Mouse (Mus musculus) retina, adult 2 months (tissue): ENCODE data around the gene Pla2g4a.

Source experiments
- DNase-seq: peaks from one replicate; pipeline ENCODE4 v3.0.0-alpha.2; 2012; ENCODE audit warnings: low read depth, low spot score

Pla2g4a gene

DNA sequence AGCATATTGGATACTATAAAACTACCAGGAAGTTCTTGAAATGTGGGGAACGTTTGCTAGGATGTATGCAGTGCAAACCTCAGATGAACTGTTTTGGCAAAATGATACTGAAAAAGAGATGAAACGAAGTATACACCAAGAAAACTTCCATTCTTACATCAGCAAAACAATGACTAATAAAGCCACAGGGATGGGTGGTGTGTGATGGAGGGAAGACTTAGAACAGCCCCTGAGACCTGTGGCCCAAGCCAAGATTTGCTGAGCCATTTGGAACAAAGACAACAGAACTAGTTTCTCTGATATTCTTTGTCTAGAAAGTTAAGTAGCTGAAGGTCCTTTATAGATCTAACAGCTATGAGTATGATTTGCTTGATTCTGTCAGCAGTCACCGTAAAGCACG lies 105.5 kb downstream of the Pla2g4a start:
- no peak for DNase-seq

DNA sequence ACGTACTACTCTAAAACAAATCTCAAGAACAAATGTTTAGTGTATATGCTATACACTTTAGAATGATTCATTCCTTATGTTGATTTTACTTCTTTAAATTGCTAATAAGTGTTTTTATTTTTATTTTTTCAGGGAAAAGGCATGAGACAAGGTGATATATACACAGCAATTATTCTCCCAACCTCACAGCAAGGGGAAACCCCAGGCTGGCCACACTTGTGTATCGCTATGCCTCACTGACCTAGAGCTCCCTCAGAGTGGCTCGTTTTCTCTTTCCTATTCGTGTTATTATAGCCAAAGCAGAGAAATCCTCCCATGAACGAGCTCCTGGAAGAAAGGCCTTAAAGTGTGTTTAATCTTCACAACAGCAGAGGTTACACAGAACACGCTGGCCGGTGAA lies 106.2 kb downstream of the Pla2g4a start:
- no peak for DNase-seq

DNA sequence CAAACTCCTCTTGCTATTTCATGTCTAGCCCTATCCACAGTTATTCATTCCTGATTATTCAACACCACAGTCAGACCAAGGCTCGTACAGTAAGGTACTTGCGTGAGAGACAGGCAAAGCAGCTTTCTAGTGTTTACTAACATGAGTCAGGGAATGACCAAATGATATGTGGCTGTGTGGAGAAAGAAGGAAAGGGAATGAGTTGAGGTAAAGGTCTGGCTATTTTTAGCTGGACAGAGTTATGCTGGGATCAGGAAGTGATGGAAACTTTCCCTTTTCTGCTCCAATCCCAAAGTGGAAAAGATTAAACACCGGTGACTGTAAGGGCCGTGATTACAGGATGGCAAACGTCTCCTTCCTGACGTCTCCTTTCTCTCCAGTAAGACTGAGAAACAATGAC lies 114.4 kb downstream of the Pla2g4a start:
- no peak for DNase-seq

DNA sequence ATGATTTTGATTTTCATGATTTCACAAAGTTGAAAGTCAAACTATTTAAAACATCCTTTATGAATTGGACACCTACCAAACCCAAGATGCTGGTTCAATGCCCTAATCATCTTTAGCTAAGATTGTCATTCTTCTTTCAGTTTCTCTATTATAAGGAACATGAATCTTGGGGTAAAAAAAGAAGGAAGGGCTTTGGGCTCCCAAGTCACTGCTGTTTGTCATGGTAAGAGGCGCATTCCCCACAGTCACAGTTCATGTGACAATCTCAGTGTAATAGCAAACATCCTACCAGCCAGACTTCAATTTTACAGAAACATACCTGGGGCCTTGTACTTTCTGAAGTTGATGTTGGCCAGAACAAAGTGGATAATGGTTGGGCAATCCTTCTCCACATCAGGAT lies 119.2 kb downstream of the Pla2g4a start:
- no peak for DNase-seq

DNA sequence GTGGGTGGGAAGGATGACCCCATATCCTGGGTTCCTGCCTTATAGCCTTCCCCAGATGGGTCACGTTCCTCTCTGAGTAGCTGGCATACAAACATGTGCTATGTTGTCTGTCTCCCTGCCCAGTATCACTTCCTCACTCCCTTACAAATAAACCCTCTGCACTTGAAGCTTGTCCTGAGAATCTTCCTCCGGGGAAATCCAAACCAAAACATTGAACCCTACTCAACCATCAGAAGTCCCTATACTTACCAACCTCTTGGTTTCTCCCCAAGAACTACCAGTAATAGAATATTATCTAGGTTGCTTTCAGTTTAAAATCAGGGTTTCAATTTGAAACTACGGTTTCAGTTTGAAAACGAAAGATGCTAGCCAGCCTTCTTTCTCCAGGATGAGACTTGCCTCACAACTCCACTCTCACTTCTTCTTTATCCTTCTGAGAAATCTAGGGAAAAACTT lies 120.1 kb downstream of the Pla2g4a start:
- DNase-seq, result no peak

DNA sequence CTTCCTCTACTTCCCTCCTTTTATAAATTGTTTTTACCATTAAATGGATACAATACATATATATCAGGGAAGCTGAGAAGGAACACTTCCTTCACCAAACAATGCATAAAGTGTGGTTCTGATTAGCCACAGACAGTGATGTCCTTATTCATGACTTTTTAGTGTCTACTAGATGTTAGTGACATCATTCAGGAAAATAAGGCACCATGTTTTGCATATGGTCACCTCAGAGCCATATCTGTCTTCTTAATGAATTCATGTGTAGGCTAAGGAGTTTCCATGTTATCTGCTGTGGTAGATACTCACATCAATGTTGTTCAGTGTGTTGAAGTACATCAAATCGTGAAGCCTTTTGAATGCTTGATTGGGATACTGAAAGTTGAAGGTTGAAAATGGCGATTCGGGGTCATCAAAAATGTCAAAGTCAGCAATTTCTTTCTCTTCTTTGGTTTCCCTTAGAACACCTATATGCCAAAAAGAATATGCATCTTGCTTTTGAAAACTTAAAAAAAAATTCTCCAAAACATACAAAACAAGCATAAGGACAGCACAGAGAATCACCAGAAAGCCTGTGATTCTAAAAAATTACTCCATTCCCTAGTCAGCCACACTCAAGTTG lies 120.7 kb downstream of the Pla2g4a start:
- no peak for DNase-seq

DNA sequence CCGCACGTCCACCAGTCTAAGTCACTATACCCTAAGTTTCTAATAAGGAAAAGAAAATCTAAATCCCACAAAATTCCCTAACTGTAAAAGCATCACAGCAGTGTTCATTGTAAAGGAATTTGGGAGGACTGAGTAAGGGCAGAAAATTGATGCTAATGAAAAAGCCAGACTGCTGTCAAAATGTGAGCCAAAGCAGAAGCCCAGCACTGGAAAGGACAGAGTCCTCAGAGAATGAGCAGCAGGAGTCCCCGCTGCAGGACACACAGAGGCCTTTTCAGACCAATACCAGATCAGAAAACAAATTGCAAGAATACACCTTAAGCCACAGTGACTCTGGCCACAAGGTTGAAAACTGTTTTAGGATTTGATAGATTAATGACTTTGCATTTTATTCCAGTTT lies 124.6 kb downstream of the Pla2g4a start:
- DNase-seq, result no peak

DNA sequence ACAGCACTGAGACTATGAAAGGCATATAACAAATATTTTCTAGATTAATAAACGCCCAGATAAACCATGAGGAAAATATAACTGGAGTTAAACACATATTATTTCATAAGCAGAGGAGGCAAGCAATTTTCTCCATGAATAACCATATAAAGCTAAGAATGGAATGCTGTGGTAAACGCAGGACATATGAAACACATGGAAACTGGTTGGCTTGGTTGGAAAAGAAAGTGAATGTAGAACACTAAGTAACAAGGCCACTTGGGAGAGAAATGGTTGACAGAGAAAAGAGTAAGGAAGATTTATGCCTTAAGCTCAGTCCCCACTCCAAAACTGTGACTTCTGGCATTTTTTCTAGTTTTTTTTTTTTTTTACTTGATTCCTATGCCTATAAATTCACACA lies 127.2 kb downstream of the Pla2g4a start:
- no peak for DNase-seq

DNA sequence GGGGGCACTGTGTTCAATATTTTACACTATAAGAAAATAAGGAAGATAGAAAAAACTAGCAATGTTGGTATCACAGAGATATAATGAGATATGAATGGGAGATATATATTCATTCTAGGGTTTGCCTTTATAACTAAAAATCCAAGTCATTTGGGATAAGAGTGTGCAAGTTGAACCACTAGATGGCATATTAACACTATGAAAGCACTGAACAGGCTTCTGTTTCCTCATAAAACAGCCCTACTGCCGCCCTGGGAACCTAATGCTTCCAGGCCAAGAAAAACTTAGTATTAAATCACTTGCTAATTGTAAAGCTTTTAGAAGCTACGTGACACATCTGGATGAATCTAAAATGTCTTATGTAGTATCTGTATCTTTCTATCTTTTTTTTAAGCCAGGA lies 128.1 kb downstream of the Pla2g4a start:
- peak; percentile 16 for DNase-seq

DNA sequence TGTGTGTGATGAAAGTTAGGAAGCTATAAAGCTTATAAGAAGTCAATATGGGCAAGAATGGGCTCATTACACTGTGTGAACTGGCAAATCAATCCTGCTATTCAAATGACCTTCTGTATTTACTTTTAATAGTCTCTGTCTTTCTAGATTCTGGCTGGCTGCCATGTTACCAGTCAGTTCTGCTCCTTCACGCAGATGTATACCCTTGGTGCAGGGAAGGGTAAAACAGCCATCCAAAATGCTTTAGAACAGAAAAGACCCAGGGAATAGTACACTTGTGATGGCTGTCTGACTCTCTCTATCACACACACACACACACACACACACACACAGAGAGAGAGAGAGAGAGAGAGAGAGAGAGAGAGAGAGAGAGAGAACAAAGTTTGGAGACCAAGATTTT lies 128.6 kb downstream of the Pla2g4a start:
- no peak for DNase-seq

DNA sequence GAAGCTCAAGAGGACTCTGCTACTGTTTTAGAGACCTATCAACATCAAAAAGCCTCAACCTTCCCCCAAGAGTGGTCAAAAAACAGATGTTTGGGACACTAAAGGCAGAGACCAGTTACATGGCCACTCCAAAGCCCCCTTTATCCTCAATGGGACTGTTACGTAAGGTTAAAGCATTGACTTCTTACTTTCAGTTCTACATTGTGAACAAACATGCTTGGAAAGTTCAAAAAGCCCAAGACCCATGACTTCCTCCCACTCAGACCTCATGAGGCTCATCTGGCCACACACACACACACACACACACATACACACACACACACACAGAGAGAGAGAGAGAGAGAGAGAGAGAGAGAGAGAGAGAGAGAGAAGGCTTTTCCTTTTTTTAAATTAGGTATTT lies 130.0 kb downstream of the Pla2g4a start:
- DNase-seq, result no peak

DNA sequence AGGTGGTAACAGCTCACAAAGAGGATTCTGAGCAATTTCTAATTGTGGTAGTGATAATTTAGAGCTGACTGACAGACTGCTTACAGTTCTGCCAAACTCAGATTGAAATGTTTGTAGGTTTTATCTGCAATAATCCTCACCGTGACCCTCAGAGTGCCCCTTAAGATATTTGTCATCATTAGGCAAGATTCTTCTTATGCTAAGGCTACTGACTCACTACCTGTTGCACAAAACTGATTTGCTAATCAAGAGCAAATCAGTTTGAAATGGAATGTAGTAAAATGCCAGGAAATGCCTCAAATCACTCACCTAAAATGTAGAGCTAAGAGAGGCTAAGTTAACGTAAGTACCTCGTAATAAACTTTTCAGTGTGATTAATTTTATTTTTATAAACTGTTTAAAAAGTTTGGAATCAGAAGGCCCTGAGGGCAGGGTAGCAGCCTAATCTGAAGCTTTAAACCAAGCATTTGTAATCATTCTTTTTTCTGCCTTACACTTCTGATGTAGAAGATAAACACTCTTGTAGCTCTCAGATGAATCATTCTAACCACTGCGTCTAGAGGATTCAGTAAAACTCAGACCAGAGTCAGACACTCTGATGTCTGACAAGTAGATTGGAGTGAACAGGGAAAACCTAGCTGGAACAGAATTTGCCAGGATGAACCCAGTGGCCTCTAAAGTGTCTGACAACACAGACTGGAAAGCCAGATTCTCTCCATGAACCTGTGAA lies 147.3 kb downstream of the Pla2g4a start:
- no peak for DNase-seq

DNA sequence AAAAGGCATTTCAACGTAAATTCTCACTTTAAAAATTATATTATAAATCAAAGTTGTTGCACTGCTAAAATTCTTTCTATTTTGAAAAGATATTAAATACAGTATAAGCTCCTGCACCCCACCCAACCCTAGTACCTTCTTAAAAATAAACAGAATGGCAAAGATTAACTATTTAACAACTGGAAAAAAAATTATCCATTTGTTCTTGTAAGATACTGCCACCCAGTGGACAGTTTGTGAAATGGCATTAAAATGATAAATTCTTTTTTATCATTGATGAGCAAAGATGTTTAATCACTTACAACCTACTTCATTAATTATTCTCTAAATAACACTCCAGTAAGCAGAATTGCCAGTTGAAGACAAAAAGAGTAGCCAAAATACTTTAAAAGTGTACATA lies 151.6 kb downstream of the Pla2g4a start:
- no peak for DNase-seq
